Mouse (Mus musculus) cerebellum, adult 2 months (tissue): ENCODE measurements at regions not wholly inside any gene's neighbourhood (a gene's known extent, or its start where the extent isn't known, plus 50 kb on each side); places are given as distances from the start of the nearest gene placed in this dataset.

Experiments
- CTCF ChIP-seq: fragments of 200-500 bp; IDR thresholded peaks from 2 replicates; pipeline ENCODE4 v1.5.1; 2011; ENCODE audit warnings: low read depth, mild to moderate bottlenecking, control low read depth, low read length, moderate library complexity, borderline replicate concordance; ENCODE audit not compliant: insufficient read depth
- POLR2A ChIP-seq: fragments of 200-500 bp; IDR thresholded peaks from 2 replicates; pipeline ENCODE4 v1.6.1; 2011; ENCODE audit warnings: low read length, control low read depth, borderline replicate concordance; ENCODE audit not compliant: insufficient read depth

GRCm38 (mm10) chr10:9406101-9406500 is 268.9 kb downstream of the Samd5 start:
- TF ChIP-seq POLR2A (no peak), CTCF (no peak)
